Mouse (Mus musculus): ENCODE measurements around the gene Ccdc28b. TPM values are rescaled to one million over a fixed set of nuclear protein-coding genes. Genes with fewer than 3 reads are reported as not detected.

The Ccdc28b gene
- total RNA-seq, 2 experiments from 2014 or later = 68.6 to 89.0 TPM

DNA sequence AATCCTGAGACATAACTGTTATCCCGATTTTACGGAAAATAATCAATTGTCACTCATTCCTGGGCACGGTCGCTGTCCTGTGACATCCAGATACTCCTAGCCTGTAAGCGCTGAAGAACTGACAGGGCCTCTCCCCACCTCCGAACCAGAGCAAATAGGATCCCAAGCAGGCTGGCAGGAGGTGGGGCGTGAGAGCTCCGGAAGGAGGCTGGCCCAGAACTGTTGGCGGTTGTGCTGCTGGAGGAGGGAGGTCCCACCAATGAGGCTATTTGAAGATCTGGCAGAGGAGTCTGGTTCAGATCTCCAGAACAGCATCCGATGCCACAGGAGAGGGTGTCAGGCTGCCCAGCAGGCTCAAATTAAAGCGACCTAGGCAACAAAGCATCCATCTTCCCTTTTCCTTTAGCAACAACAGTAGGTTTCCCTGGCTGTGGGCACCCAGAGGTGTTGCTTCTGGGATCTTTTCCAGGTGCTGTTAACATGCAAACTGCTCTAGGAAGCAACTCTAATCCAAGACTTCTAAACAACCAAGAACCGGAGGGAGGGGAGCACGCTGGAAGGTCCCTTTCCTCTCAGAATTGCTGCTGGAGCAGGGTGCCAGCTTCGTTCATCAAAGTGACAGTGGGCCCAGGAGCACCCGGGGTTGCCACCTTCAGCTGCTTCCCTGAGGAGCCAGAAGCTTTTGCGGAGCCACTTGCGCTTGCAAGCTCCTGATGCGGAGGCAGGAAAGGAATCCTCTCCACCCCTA is 708 bp upstream of the Ccdc28b start:
- peak; percentile 91 for ATAC-seq (ENCODE audit: poor library complexity, severe bottlenecking)

DNA sequence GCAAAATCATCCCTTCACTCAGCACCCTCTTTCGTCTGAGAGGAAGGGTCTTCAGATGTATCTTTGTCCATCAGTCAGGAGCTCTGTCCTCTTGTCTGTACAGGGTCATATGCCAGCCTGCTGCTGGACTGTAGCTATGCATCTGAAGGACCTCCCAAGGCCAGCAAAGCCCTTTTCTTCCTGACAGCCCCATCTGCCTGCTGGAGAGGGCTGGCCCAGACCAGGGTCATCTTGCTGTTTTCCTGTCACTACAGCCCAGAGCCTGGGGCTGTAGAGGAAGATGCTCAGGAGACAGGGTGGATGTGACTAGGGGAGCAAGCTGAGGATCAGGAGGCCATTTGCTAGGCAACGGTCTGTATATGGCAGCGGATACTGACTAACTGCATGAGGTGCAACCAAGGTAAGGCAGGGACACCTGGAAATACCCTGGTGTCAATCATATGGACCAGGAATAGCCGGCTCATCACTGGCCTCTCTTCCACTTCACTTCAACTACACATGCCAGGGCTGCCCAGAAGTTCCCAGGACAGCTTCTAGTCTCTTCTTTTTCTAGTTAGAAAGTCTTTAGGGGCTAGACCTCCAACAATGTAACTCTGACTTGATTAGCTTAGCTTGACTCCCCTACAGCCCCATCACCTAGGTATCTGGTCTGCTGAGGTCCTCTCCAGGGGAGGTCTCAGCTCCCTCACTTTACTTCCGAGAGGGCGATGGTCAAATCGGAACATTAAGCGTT is 778 bp downstream of the Ccdc28b start:
- ATAC-seq (ENCODE audit: poor library complexity, severe bottlenecking) = no peak

DNA sequence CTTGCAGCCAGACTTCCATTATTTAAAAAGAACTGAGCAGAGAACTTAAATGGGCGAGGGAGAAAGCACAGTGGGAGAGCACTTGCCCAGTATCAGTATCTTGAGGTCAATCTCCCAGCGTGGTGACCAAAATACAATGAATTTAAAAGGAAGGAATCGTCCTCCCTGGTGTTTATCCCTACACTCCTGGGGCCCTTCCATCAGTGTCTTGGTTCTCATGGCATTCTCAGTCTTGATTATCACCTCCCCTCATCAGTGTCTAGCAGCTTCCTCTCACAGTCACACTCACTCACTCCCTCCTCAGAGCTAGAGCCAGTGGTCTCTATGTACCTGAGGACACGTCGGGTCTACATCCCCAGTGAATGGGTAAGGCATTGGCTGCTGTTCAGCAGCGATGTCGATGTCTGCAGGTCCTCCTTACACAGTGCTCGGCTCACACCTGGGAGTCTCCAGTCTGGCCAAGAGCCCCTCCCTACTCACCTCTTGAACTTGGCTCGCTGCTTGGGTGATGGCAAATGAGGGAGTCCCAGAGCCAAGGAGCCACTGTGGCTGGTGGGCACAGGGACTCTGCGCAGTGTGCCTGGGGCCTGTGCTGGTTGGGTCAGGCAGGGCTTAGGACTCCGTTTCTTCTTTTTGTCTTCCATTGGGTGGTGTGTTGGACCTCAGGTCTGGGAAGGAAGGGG is 1.5 kb downstream of the Ccdc28b start:
- ATAC-seq (ENCODE audit: poor library complexity, severe bottlenecking) = no peak

DNA sequence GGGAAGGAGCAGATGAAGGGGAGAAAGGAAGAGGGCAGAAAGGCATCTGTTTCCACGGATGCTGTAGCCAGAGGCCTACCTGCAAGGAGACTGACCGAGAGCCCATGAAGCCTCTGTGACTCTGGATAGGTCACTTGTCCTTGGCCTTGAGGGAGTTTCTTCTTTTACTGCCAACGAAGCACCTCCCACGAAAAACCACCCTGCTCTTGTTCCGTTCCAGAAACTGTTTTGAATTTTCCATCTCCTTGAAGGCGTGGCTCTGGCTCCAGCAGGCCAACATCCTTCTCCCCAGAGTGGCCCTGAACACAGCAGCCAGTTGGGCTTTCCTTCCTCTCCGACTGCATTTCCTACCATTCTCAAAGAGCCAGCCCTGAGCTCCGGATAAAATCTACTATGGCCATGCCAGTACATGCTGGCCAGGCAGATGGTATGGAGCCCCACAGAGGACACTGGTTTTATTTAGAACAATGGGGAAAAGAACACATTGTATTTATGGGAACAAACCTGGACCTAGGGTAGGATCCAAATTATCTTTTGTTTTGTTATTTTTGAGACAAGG is 2.4 kb downstream of the Ccdc28b start:
- ATAC-seq (ENCODE audit: poor library complexity, severe bottlenecking) = no peak

DNA sequence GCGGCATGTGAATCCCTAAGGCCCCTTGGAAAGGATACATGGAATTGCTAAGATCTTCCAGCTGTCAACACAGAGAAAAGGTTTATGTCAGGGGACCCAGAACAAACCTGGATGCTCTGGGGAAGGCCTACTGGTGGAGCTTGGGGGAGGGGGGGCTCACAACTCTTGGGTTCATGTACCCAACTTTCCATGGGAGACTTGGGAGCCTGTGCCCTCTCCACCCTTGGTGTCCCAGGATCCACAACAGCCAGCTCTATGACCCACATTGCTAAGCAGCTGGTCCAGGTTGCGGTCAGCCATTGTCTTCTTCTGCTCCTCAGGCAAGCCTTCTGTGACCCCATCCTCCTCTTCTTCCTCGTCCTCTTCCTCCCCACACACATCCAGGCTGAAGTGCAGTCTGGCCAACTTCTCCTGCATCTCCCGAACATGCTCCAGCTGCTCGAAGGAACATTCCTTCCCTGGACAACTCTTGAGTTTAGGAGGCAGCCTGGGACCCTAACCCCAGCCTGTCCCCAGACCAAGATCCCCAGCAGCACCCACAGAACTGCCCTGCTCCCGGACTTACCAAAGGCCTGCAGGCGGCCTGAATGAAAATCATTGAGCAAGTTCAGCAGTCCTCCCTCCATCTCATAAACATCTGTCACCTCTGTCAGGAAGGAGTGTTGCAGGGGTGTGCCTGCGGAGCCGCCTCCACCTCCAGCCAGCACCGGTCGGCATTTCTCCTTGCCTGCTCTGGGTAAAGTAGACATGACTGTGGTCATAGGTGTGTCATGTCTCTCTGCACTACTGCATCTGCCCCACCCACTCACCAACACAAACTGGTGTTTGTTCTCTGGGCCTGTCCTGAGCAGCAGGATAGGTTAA is 3.1 kb downstream of the Ccdc28b start:
- ATAC-seq (ENCODE audit: poor library complexity, severe bottlenecking) = no peak

DNA sequence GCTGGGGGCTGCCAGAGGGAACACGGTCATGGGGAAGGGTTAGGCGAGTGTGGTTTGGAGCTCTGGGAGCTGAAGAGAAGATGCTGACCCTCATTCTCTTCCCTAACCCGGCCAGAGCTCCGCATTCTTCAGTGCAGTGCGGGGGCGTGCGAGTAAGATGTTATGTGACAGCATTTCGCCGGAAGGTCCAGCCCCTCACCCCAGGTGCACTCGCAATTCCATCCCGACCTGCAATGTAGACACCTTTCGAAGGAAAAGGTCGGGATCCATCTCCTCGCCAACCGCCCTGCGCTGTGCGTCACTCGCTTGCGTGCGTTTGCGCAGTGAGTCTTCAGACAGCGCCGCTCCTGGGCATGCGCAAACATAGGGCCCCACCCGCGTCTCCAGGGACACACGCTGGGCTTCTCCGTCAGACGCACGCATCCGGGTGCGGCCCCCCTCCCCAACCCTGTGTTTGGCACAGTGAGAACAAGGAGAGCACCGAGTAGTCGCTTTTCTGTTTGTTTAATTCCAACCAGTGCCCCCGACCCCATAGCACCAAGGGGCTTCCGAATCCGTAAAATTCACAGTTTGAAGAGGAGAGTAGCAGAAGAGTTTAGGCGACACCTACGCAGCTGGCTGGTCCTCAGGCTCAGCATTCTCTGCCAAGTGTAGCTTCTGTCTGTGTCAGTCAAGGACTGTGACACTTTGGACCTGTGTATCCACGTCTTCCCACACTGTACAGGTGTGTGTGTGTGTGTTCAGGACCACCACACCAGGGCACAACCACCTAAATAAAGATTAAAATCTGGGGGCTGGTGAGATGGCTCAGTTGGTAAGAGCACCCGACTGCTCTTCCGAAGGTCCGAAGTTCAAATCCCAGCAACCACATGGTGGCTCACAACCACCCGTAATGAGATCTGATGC is 4.7 kb downstream of the Ccdc28b start, which contains the start of gene Iqcc:
Gene Iqcc, minus strand, starts transcription at position 314 of the 906 bp plus-strand sequence.
- peak; percentile 96 for ATAC-seq (ENCODE audit: poor library complexity, severe bottlenecking)

DNA sequence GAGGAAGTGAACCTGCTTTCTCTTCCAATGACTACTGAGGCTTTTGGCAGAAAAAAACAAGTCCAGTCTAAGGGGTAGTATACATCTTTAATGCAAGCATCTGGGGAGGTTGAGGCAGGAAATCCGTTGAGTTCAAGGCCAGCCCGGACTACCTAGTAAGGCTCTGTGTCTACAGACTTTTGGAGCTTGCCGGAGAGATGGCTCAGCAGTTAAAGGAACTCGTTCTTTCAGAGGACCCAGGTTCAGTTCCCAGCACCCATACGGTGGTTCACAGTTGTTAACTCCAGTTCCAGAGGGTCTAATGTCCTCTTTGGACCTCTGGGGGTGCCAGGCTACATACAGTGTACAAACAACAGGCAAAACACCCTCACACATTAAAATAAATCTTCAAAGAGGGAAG is 5.7 kb downstream of the Ccdc28b start:
- ATAC-seq (ENCODE audit: poor library complexity, severe bottlenecking) = no peak

DNA sequence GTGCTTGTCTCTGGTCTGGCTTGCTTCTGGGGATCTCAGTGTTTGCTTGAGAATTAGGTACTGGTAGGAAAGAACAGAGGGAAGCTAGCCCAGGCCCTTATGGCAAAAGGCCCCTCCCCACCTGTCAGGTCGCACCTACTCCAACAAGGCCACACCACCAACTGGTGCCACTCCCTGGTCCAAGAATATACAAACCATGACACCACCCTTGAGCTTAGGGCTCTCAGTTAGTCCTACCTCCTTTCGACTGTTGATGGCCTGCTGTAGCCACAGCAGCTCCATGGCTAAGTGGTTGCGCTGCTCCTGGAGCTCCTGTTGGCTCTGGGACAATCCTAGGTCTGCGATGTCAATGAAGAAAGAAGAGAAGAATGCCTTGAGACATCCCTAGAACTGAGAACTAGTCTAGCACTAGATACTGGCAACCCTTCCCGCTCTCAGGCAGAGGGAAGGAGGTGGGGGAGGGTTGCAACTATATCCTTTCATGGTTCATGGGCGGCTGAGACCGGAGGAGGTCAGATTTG is 6.6 kb downstream of the Ccdc28b start:
- ATAC-seq (ENCODE audit: poor library complexity, severe bottlenecking) = no peak

DNA sequence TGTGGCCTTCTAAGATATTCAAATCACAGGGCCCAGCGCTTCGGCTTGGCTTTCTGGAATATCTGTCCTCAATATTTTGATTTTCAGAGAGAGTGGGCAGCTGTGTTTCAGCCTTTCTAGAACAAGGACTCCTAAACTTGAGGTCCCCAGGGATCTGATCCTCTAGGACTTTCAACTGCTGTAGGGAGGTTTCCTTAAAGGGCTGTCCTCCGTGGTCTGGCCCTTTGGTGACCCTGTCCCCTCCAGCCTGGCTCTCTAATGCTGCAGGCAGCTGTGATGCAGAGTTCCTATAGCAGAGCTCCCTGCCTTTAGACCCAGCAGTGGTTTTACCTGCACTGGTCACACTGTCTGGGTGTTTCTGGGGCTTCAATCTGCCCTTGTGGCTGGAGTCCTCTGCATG is 7.1 kb downstream of the Ccdc28b start:
- no peak for ATAC-seq (ENCODE audit: poor library complexity, severe bottlenecking)

DNA sequence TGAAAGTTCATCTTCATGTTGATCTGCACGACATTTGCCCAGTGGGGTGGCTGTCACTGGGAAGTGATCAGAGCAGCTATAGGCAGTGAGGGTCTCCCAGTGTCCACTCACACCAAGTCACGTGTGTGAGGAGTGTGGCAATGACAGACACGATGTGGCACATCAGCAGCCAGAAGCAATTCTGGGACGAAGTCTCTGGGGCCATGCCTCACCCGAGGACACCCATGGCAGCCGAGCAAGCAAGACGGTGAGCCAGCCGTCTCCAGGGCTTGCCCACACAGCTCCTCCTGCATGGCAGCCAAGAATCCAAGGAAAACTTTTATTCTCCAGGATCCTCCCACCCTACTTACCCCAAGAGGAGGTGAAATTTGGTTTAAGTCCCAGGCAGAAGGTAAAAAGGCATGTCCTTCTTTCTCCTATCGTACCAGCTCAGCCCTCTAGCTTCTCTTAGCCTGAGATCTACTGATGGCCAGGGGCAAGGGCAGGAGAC is 7.9 kb downstream of the Ccdc28b start:
- no peak for ATAC-seq (ENCODE audit: poor library complexity, severe bottlenecking)

DNA sequence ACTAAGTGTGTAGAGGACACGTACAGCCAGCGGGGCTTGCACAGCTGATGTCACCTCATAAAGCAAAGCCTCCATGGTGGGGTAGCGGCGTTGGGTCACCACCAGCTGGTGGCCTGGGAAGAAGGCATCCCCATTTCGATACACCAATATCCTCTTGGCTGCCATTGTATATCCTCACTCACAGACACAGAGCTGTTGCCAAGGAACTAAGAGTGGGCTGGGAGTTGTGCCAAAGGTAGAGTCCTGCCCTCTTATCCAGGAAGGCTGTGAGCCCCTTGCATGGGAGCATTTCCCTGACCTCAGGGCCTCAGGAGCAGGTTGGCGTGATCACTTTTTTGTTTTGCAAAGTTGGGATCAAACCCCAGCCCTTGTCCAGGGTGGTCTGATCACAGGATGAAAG is 9.7 kb downstream of the Ccdc28b start, which contains the start of gene Dcdc2b:
Gene Dcdc2b, minus strand, starts transcription at position 165 of the 400 bp plus-strand sequence.
- ATAC-seq (ENCODE audit: poor library complexity, severe bottlenecking) = no peak

DNA sequence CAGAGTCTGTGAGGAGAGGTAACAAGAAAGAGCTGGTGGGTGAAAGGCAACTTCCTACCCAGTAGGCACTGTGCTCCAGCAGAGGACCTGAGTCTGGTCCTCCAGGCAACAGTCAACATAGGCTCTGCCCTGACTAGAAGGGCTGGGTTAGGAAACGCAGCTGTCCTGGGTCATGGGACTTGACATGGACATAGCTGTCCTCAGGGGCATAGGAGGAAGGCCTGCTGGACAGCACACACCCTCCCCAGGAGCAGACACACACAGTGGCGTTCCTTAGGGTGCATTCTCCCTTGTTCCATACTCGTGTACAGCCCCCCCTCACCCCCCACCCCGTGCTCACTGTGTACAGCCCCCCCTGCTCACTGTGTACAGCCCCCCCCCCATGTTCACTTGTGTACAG is 13.3 kb downstream of the Ccdc28b start:
- no peak for ATAC-seq (ENCODE audit: poor library complexity, severe bottlenecking)

DNA sequence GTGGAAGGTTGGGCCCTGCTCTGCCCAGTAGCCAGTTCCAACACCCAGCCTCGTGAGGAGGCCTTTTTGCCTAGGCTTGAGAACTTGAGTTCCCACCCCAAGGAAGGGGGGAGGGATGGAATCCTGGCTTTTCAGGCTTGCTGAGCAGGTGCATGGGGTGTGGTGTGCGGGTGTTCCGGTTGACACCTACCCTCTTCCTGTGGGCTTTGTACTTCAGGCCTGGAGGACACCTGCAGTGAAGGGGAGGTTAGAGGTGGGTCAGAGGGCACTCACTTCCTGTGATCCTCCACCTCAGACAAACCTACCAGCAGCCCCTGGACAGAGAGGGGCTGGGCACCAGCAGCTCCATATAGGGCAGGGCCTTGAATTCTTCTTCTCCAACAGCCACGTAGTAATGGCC is 13.7 kb downstream of the Ccdc28b start:
- no peak for ATAC-seq (ENCODE audit: poor library complexity, severe bottlenecking)

DNA sequence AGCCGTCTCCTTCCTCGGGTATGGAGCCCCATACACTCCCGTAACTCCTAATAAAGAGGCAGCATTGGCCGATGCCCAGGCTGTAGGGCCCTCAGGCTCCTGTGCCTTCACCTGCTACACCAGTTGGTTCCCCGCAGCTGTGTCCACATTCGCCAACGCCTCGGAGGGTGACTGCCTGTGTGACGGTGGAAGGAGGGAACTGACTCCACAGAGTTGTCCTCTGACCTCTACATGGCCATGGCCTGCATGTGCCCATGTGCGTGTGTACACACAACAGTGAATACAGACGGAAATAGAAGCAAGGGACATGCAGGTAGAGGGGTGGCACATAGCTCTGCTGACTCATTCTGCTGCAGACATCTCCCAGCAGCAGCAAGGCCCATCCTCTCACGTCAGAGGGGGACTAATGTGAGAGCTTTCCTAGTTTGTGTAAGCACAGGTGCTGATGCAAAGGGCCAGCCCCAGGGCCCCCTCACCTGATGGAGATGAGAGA is 14.6 kb downstream of the Ccdc28b start:
- ATAC-seq (ENCODE audit: poor library complexity, severe bottlenecking) = no peak

DNA sequence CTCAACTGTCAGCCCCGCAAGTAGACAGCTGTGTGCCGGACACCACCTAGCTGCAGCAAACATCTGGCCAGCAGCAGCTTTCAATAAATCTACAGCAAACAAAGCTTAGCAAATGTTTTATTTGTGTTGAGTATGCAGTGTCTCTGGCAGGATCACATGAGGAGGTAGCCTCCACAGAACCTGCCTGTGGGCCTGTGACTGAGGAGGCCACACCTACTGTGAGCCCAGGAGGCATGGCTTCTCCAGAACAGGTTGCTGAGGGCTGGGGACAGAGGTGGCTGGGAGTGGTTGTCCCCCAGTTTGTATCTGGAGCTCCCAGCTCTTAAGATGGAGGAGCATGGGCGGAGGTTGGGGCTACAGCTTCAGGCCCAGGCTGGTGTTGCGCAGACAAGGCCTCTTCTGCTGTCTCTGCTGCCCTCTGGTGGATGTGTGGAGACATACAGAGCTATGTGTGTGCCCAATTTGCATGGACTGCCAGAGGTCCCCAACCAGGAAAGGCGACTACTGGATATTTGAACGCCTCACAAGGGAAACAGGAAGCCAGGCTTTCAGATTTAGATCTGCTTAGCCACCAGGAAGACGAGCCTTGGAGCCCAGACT is 15.2 kb downstream of the Ccdc28b start:
- peak; percentile 99 for ATAC-seq (ENCODE audit: poor library complexity, severe bottlenecking)

DNA sequence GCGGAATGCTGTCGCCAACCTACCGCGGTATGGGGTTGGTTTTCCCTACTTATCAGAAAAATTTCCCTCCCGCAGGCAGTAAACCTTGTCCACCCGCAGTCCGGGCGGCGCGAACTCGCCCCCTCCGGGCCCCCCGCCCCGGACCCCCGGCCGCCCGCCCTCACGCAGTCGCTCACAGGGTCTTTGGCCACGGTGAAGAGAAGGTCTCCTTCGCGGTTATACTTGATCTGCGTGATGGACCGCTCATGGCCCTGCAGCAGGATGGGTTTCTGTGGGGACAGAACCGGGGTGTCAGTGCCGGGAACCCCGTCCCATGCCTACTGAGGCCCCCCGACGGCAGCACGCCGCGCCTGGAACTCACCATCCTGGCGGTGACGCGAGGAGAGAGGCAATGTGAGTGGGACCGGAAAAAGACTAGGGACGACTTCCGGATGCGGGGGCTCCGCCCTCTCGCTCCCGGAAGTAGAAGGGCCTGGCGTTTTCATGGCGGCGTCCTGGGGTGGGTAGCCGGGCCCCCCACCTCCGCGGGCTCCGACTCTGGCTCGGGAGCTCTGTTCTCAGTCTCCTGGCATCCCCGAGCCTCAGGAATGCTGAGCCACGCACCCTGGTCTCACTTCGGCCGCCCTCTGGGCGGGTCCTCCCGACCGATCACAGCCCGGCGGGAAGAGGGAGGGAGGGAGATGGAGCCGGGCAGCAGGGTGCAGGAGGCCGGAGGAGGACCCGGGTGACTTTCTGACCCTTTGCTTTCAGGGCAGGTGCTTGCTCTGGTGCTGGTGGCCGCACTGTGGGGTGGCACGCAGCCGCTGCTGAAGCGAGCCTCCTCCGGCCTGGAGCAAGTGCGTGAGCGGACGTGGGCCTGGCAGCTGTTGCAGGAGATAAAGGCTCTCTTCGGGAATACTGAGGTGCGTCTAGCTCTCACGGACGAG is 23.3 kb downstream of the Ccdc28b start, which contains the start of the genes Eif3i and Tmem234:
Gene Eif3i, minus strand, starts transcription at position 416 of the 926 bp plus-strand sequence.
Gene Tmem234, plus strand, starts transcription at position 436 of the 926 bp plus-strand sequence.
- ATAC-seq (ENCODE audit: poor library complexity, severe bottlenecking) = peak; percentile 99

DNA sequence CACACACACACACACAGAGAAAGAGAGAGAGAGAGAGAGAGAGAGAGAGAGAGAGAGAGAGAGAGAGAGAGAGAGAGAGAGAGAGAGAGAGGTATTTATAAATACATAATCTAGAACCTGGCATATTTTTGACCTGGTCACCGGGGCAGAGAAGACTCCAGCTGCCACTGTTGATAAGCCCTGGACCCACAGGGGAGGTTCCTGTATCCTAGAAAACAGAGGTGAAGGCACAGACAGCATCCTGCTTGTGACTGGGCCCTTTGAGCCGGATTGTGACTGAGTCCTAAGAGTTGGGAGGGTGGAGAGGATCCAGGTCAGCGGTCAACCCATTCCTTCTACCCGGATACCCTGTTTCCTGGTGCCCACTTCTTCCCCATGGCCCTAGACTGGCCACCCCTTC is 34.9 kb downstream of the Ccdc28b start:
- ATAC-seq (ENCODE audit: poor library complexity, severe bottlenecking) = no peak

Measured in megakaryocyte, adult 5-6 weeks (primary cell).